In genomic region chr7:37336171-37336850, GRCm38 (mm10) we compare ENCODE assay signal across 9 mouse cellular contexts.
DNase-seq lines count a peak whose midpoint lies in the region; ATAC-seq lines count a peak whose summit lies in the region.
"Had no signal": no experiment of that assay in that cellular context is flagged by ENCODE, and none has a peak within 500 bp of the region (broad histone marks: within the 10 kb centered on the region; RNA-seq: fewer than 3 reads in every experiment).

No protein-coding gene starts in this region.

- H3K9me3 ChIP-seq in heart, embryonic 12.5 days (replicated peaks): no peaks in the 10 kb centered on the region
- H3K9me3 ChIP-seq in hindbrain, embryonic 11.5 days (ENCODE audit: control insufficient read depth, low read length): no peaks in the 10 kb centered on the region
- H3K9me3 ChIP-seq in midbrain, embryonic 13.5 days: no peaks in the 10 kb centered on the region

- peaks cover 41% of the 10 kb centered on the region for H3K27me3 ChIP-seq in heart, embryonic 12.5 days (replicated peaks)
- H3K27me3 ChIP-seq in hindbrain, embryonic 11.5 days (ENCODE audit: control insufficient read depth, insufficient read depth, low read length): no peaks in the 10 kb centered on the region; the same call in 1 of the 2 replicates
- peaks cover 18% of the 10 kb centered on the region for H3K27me3 ChIP-seq in midbrain, embryonic 13.5 days
- H3K27me3 ChIP-seq: CH12.LX had no signal

- no peaks in the 10 kb centered on the region for H3K36me3 ChIP-seq in heart, embryonic 12.5 days
- no peaks in the 10 kb centered on the region for H3K36me3 ChIP-seq in hindbrain, embryonic 11.5 days (ENCODE audit: control insufficient read depth, insufficient read depth, low read length)
- H3K36me3 ChIP-seq in midbrain, embryonic 13.5 days: no peaks in the 10 kb centered on the region

- no peak overlapping the region for H3K27ac ChIP-seq in heart, embryonic 12.5 days (ENCODE audit: poor library complexity, severe bottlenecking)
- no peak overlapping the region for H3K27ac ChIP-seq in hindbrain, embryonic 11.5 days (ENCODE audit: low read depth, low read length)
- H3K27ac ChIP-seq in midbrain, embryonic 13.5 days: peak overlapping the region; percentile 70; the same call in 1 of the 2 replicates

- peak overlapping the region; percentile 69 for H3K9ac ChIP-seq in heart, embryonic 12.5 days
- H3K9ac ChIP-seq in hindbrain, embryonic 11.5 days (ENCODE audit: low read depth, low read length): 0 out of 2 replicates have a peak overlapping the region, but pooled peaks have one; percentile 23
- H3K9ac ChIP-seq in midbrain, embryonic 13.5 days (replicated peaks): peak overlapping the region; percentile 52

- no peak for DNase-seq in heart, adult 11 months
- peak; percentile 50 to 63 for DNase-seq in cerebellum, postnatal 25 days
- DNase-seq in hindbrain, embryonic 11.5 days (ENCODE audit: low spot score): no peak
- no peak for DNase-seq in right cerebral cortex, postnatal 14 days
- DNase-seq in right cerebral cortex, postnatal 10 days (ENCODE audit: low spot score in 2 of 2): no peak
- no peak for DNase-seq in adrenal gland, postnatal 25 days

- H3K4me3 ChIP-seq in heart, embryonic 12.5 days: peak overlapping the region; percentile 55
- no peak overlapping the region for H3K4me3 ChIP-seq in hindbrain, embryonic 11.5 days (ENCODE audit: low read depth, low read length)
- H3K4me3 ChIP-seq in midbrain, embryonic 13.5 days (replicated peaks): peak overlapping the region; percentile 37

- 27% methylated on average over 12 of the region's 12 CpGs for WGBS in heart, embryonic 12.5 days
- WGBS in hindbrain, embryonic 11.5 days: 19% methylated on average over 12 of the region's 12 CpGs
- WGBS in midbrain, embryonic 13.5 days: 5% methylated on average over 12 of the region's 12 CpGs

- no peak for ATAC-seq in heart, embryonic 12.5 days (ENCODE audit: insufficient number of reproducible peaks, low FRiP score)
- no peak for ATAC-seq in hindbrain, embryonic 11.5 days (ENCODE audit: low FRiP score)
- ATAC-seq in midbrain, embryonic 13.5 days: peak; percentile 65

- H3K4me1 ChIP-seq in heart, embryonic 12.5 days (replicated peaks): peaks cover 10% of the 10 kb centered on the region
- H3K4me1 ChIP-seq in hindbrain, embryonic 11.5 days (replicated peaks; ENCODE audit: control insufficient read depth, insufficient read depth, low read length): peaks cover 13% of the 10 kb centered on the region; the same call in 1 of the 2 replicates
- H3K4me1 ChIP-seq in midbrain, embryonic 13.5 days (replicated peaks): peaks cover 37% of the 10 kb centered on the region

- peak overlapping the region; percentile 88 for H3K4me2 ChIP-seq in heart, embryonic 12.5 days
- peak overlapping the region; percentile 45 for H3K4me2 ChIP-seq in hindbrain, embryonic 11.5 days (replicated peaks; ENCODE audit: low read depth, low read length)
- H3K4me2 ChIP-seq in midbrain, embryonic 13.5 days (replicated peaks): peak overlapping the region; percentile 58

Comparison
In these comparisons a context has a peak if more than half of its experiments do, and no peak if none do; other contexts are left out.
1. DNase-seq: peak in cerebellum, postnatal 25 days (2 of 2); none in heart, adult 11 months (single experiment), hindbrain, embryonic 11.5 days (single experiment), right cerebral cortex, postnatal 14 days (single experiment), right cerebral cortex, postnatal 10 days (0 of 2) and adrenal gland, postnatal 25 days (single experiment).
2. Peak in every context shown above with its lines, with median percentiles within 50 percentile points of each other: H3K4me2 ChIP-seq and H3K9ac ChIP-seq.